Mouse (Mus musculus): ENCODE results near the gene Ehd1. TPM values are rescaled to one million over a fixed set of nuclear protein-coding genes. Genes with fewer than 3 reads are reported as not detected.

Ehd1 gene
- polyA plus RNA-seq, 1 experiment from 2014 or later = 42.9 TPM

DNA sequence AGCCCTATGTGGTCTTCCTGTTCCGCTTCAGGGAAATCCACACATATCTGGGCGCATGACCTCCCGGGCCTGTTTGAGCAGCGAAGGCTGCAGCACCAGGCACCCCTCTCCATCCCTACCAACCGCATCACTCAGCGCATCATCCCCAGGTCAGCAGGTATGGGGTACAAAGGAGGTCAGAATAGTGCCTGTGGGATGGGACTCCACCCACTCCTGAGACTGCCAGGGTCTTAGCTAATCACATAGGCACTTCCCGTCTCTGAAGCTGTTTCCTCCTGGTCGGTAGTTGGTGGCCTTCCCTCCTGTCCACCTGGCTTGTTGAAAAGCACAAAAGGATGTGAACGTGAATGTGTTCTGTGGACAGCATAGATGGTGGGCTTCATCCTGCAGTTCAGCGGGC lies 70.1 kb downstream of the Ehd1 start:
- Histone ChIP-seq H3K4me3 (ENCODE audit: inconsistent target) (no peak overlapping the region), H3K36me3 (ENCODE audit: inconsistent target) (peaks cover 15% of the 10 kb centered on the region; the same call in 1 of the 2 replicates), H3K27ac (no peak overlapping the region), H3K79me2 (ENCODE audit: inconsistent target) (no peaks in the 10 kb centered on the region)
- 80% methylated on average over 10 of the region's 10 CpGs for WGBS (ENCODE audit: missing documents)

DNA sequence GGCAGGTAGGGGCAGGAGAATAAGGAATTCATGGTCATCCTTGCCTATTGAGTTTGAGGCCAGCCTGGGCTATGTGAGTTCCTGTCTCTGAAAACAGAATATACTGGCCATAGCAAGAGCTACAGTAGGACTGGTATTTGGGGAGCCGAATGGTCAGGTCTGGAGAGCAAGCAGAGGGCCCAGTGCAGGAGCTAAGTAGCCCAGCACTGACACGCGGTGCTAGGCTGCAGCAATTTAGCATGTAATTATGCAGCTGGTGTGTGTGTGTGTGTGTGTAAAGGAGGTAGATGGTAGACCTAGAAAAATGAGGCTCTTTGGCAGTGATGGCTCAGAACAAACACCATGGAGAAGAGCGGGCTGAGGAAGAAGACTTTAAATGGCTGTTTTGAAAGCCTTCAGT lies 71.1 kb downstream of the Ehd1 start:
- WGBS (ENCODE audit: missing documents) = 98% methylated on average over 4 of the region's 4 CpGs
- Histone ChIP-seq H3K27ac (no peak overlapping the region), H3K79me2 (ENCODE audit: inconsistent target) (no peaks in the 10 kb centered on the region), H3K36me3 (ENCODE audit: inconsistent target) (peaks cover 15% of the 10 kb centered on the region; the same call in 1 of the 2 replicates), H3K4me3 (ENCODE audit: inconsistent target) (no peak overlapping the region)

DNA sequence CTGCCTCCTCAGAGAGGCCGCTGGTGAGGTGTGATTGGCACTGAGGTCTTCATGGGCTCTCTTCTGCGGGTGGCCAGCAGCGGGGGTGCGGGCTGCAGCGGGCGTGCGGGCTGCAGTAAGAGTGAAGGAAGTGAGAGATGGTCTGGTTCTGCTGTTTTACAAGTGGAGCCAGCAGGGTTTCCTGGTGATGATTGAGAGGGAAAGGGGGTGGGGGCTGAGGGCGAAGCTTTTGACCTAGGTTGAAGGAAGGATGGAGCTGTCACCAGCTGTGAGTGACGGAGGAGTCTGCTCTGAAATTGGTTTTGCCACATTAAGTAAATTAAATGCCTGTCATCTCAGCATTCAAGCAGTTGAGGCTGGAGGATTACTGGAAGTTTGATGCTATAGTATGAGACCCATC lies 72.2 kb downstream of the Ehd1 start:
- no peak overlapping the region for H3K4me3 ChIP-seq (ENCODE audit: inconsistent target)
- H3K36me3 ChIP-seq (ENCODE audit: inconsistent target) = peaks cover 24% of the 10 kb centered on the region; the same call in 1 of the 2 replicates
- H3K27ac ChIP-seq = no peak overlapping the region
- WGBS (ENCODE audit: missing documents) = 51% methylated on average over 9 of the region's 9 CpGs
- H3K79me2 ChIP-seq (ENCODE audit: inconsistent target) = no peaks in the 10 kb centered on the region

DNA sequence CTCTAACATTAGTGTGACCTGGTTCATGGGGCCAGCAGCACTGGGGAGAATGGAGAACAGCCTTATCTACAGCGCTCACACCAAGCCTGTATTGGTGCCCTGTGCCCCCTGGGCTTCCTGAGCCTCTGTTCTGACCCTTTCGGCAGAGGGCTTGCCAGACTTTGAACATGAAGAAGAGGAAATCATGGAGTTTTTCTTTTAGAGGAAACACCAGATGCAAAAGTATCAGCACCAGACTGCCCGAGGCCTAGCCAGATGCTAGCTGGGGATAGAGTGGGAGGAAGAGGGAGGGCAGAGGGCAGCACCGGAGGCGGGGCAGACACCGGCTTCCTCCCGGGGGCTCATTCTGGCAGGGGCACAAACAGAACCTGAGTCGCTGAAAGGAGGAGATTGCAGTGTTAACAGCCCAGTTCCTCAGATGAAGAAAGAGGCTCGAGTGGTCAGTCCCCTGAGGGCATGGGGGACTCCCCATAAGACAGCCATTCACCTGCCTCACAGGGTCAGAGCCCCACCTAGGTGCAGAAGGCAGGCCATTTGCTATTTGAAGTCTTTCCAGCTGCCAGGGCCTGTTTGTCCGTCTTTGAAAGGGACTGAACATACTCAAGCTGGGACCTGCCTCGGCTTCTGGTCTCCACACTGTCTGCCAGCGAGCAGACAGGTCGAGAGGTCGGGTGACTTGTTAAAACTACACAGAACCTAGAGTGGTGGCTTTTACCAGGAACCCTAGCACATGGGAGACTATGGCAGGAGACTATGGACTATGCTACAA lies 72.9 kb downstream of the Ehd1 start:
- no peak overlapping the region for H3K27ac ChIP-seq
- WGBS (ENCODE audit: missing documents) = 48% methylated on average over 14 of the region's 14 CpGs
- no peak overlapping the region for H3K4me3 ChIP-seq (ENCODE audit: inconsistent target)
- no peaks in the 10 kb centered on the region for H3K79me2 ChIP-seq (ENCODE audit: inconsistent target)
- H3K36me3 ChIP-seq (ENCODE audit: inconsistent target) = peaks cover 28% of the 10 kb centered on the region; the same call in 1 of the 2 replicates

Other genes starting within 250 kb of the Ehd1 start
- gene Syvn1, start 230.1 kb upstream of the Ehd1 start, polyA plus RNA-seq (2018) = 32.9 to 40.2 TPM (median 33.2 TPM) in 3 replicates
- 21.9 to 37.4 TPM (median 33.3 TPM) in 3 replicates for gene Mrpl49, start 218.9 kb upstream of the Ehd1 start, polyA plus RNA-seq (2018)
- gene Fau, start 218.9 kb upstream of the Ehd1 start, polyA plus RNA-seq (2018) = 767 to 1,640 TPM (median 1,335 TPM) in 3 replicates
- gene Znhit2, start 215.5 kb upstream of the Ehd1 start, polyA plus RNA-seq (2018) = 4.0 to 21.8 TPM (median 18.1 TPM) in 3 replicates
- 4.6 to 21.1 TPM (median 17.5 TPM) in 3 replicates for gene Tm7sf2, start 208.4 kb upstream of the Ehd1 start, polyA plus RNA-seq (2018)
- 20.2 to 48.8 TPM (median 37.7 TPM) in 3 replicates for gene Vps51, start 199.5 kb upstream of the Ehd1 start, polyA plus RNA-seq (2018)
- not detected in 3 replicates for gene Tmem262, start 196.7 kb upstream of the Ehd1 start, polyA plus RNA-seq (2018)
- 0.26 TPM in 1 of 3 replicates, not detected in the others for gene Gm28374, start 194.5 kb upstream of the Ehd1 start, polyA plus RNA-seq (2018)
- 28.7 to 39.1 TPM (median 33.7 TPM) in 3 replicates for gene Zfpl1, start 191.8 kb upstream of the Ehd1 start, polyA plus RNA-seq (2018)
- gene Cdca5, start 191.7 kb upstream of the Ehd1 start, polyA plus RNA-seq (2018) = 1.4 to 7.1 TPM (median 2.5 TPM) in 3 replicates
- gene AC131692.1, start 182.3 kb upstream of the Ehd1 start, polyA plus RNA-seq (2018) = 0.29 TPM in 1 of 3 replicates, not detected in the others
- not detected in 3 replicates for gene Naaladl1, start 170.9 kb upstream of the Ehd1 start, polyA plus RNA-seq (2018)
- 1.4 to 11.0 TPM (median 6.6 TPM) in 3 replicates for gene Sac3d1, start 158.1 kb upstream of the Ehd1 start, polyA plus RNA-seq (2018)
- gene Snx15, start 148.4 kb upstream of the Ehd1 start, polyA plus RNA-seq (2018) = 28.8 to 41.8 TPM (median 33.8 TPM) in 3 replicates
- gene Batf2, start 135.7 kb upstream of the Ehd1 start, polyA plus RNA-seq (2018) = 5.7 to 15.6 TPM (median 5.9 TPM) in 3 replicates
- 24.6 to 32.9 TPM (median 27.4 TPM) in 3 replicates for gene Arl2, start 135.2 kb upstream of the Ehd1 start, polyA plus RNA-seq (2018)
- 0.11 TPM in 1 of 3 replicates, not detected in the others for gene Majin, start 92.3 kb upstream of the Ehd1 start, polyA plus RNA-seq (2018)
- not detected in 3 replicates for gene Gpha2, start 50.3 kb upstream of the Ehd1 start, polyA plus RNA-seq (2018)
- gene Ppp2r5b, start 40.9 kb upstream of the Ehd1 start, polyA plus RNA-seq (2018) = 11.2 to 16.0 TPM (median 14.6 TPM) in 3 replicates
- gene Atg2a, start 35.1 kb upstream of the Ehd1 start, polyA plus RNA-seq (2018) = 8.9 to 17.0 TPM (median 9.9 TPM) in 3 replicates
- gene Cdc42bpg, start 29.7 kb downstream of the Ehd1 start, polyA plus RNA-seq (2018) = 1.3 to 3.5 TPM (median 2.8 TPM) in 3 replicates
- gene Men1, start 58.3 kb downstream of the Ehd1 start, polyA plus RNA-seq (2018) = 16.4 to 22.0 TPM (median 21.4 TPM) in 3 replicates
- 6.8 to 15.8 TPM (median 8.5 TPM) in 3 replicates for gene Map4k2, start 64.4 kb downstream of the Ehd1 start, polyA plus RNA-seq (2018)
- 95.2 to 156 TPM (median 120 TPM) in 3 replicates for gene Sf1, start 87.0 kb downstream of the Ehd1 start, polyA plus RNA-seq (2018)
- gene Pygm, start 107.7 kb downstream of the Ehd1 start, polyA plus RNA-seq (2018) = 0.21 to 0.59 TPM (median 0.39 TPM) in 3 replicates
- gene Rasgrp2, start 122.6 kb downstream of the Ehd1 start, polyA plus RNA-seq (2018) = 5.2 to 12.2 TPM (median 11.4 TPM) in 3 replicates
- not detected in 3 replicates for gene Nrxn2, start 142.0 kb downstream of the Ehd1 start, polyA plus RNA-seq (2018)